Mouse (Mus musculus): ENCODE measurements around the gene Fkbp5.
A peak's percentile ranks its signal among the peaks of the same experiment; 100 is the strongest.
"Not testable (repeated sequence)": the region's sequence is repeated elsewhere in the genome, so short reads cannot be mapped to it uniquely, and the experiment has no call there.

Fkbp5 gene

DNA sequence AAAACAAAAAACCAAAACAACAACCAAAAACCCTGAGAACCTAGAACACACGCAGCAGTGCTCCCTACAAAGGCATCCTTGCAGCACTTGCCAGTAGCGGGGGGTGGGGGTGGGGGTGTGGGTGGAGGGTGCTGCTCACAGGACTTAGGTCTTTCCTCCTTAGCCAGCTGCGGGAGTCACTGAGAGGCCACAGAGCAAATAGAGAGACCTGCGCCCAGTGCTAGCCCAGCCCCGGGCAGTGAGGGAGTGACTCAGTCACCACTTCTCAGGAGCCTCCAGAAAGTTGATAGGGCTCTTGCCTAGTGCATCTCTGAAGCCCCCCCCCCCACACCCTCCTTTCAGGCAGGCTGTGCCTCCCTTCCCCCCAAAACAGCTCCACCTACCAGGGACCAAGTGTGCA lies 148.3 kb downstream of the Fkbp5 start:
- DNase-seq, result no peak

DNA sequence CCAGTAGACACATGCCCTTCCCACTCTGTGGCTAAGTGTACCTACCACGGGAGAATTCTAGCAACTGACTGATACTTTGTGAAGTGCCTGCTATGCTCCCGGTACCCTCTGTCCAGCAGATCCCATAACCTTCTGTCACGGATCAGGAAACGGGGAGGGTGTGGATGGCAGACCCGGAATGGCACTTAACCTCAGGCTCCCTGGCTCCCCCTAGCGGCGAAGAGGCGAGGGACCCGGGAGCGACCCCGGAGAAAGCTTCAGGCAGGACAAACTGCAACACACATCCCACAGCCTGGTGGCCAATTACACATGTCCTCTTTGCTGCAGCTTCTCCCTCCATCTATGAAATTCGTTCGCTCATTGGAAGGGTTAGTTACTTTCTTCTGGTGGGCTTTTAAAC lies 148.9 kb downstream of the Fkbp5 start:
- peak; percentile 41 to 64 for DNase-seq

DNA sequence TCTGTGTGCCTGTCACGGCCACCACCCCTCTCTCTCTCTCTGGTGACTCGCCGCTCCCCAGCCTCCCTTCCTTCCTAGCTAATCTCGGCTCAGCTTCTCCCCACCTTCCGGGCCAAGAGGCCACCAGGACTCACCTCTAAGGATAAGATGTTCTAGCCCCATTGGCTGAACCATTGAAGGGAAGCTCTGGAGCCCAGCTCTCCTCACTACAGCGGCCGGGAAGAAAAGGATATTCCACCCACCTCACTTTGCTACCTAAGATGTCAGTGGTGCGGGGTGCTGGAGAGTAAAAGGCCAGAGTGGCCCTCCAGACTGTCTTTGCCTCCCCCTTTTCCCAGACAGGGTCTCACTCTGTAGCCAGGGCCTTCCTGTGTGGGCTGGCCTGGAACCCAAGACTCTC lies 152.2 kb downstream of the Fkbp5 start, which contains the start of gene Tulp1:
Gene Tulp1, minus strand, starts transcription at position 101 of the 400 bp plus-strand sequence.
- DNase-seq, result no peak

DNA sequence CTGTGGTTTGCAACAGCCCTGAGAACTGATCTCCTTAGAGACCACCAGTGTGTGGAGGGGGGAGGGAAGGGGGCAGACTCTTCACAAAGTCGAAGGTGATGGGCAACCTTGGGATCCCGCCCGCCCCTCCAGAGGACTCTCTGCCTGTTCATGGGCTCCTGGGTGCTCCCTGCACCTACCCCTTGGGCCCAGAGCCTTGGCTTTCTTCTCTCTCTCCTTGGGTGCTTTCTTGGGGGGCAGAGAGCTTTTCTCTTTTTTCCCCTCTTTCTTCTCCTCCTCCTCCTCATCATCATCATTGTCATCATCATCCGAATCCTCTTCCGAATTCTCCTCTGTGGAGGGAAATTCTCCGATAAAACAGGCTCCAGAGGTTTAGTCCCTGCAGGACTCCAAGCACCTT lies 153.8 kb downstream of the Fkbp5 start:
- no peak for DNase-seq

DNA sequence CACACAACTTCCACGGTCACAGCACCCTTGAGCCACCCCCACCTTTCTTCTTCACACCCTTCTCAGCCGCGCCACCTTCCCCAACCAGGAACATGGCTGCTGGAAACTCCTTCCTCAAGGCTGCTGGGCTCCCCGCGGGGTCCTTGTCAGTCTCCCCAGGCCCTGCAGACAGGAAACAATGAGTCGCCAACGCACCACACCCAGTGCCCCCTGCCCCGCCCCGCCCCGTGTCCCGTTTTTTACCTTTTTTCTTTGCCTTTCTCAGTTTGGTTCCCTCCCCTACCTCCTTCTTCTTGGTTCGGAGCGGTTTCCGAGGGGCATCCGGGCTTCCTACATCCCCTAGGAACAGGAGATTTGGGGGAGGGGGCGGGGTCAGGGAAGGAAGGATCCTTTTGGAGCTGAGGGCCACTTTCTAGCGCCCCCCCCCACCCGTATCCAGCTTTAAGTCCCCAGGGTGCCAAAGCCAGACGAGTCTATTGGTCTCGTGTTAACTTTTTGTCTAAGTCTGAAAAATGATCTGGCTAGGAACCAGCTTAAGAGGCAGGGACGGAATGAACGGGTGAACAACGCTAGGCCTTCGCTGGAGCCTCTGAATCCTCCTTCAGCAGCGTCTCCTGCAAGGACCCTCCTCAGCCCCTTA lies 154.6 kb downstream of the Fkbp5 start:
- DNase-seq, result no peak

DNA sequence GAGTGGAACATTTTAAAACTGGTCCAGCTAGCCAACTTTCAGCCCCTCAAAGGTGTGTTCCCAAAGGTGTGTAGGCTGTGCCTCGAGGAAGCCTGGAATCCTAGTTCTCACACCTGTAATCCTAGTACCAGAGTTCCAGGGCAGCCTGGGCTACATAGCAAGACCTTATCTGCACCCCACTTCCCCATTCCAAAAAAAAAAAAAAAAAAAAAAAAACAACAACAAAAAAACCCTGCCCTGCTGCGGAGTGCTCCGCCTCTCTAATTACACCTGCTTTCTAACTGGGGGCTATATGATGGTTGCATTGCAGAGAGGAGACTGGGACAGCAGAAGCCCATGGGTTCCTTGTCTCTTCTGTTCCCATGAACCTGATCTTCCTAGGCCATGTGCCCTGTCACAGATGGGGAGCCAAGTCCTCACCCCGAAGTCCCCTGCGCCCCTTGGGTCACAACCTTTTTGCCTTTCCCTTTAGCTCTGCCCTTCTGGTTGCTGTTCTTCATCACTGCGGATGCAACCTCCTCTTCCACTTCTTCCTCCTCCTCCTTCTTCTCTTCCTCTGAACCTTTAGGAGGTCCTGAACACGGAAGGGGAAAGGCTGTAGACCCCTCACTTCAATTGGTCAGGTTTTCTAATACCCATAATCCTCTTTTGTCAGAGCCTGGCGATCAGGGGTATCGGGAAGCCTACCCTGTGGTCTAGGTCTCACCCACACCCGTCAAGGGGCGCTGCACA lies 155.2 kb downstream of the Fkbp5 start:
- no peak for DNase-seq

DNA sequence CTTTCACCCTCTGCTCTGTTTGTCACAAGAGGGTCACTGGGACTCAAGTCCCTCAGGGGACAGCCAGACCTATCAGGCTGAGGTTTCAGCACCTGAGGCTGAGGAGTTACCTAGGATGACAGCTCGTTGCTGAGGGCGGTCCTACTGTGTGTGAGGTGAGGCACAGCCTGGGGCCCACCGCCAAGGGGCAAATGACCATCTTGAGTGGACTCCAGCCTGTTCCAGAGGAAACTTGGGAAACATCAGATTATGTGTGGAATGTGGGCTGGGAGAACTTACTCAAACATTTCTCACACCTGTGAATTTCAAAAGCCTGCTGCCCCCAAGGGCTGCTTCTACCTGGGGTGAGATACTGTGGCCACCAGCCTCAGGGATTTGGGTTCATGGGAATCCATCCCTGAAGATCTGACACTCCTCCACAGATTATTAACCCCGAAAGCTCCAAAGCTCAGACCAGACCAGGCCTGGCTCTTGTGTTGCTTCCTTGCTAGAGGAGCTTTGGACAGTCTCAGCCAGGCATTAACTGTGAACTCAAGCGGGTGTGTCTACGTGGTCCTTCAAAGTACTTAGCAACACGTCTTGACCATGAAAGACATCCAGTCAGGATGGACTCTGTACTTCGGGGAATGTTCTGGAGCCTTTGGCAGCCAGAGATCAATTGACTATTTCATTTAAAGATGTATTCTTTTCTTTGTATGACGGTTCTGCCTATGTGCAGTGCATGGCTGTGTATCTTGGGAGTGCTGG lies 156.6 kb downstream of the Fkbp5 start:
- DNase-seq, result no peak

DNA sequence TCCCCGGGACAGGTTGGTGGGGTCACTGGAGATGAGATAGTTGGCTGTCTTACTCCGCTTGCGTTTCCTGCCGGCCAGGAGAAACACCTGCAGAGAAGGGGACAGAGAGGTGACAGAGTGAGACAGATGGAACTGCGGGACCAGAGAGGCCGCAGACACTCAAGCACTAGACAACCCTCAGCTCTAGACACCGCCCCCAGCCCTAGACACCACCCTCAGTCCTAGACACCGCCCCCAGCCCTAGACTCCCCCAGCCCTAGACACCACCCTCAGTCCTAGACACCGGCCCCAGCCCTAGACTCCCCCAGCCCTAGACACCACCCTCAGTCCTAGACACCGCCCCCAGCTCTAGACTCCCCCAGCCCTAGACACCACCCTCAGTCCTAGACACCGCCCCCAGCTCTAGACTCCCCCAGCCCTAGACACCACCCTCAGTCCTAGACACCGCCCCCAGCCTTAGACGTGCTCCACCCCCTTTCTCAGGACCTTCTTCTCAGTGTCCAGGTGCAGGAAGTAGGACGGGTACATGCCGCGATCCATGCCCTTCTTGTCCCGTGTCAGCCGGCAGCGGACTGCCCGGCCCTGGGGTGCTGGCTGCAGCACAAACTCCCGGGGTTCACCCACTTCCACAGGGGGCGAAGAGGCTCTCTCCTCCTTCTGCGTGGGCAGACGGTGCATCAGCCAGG lies 158.6 kb downstream of the Fkbp5 start:
- not testable (repeated sequence) for DNase-seq

DNA sequence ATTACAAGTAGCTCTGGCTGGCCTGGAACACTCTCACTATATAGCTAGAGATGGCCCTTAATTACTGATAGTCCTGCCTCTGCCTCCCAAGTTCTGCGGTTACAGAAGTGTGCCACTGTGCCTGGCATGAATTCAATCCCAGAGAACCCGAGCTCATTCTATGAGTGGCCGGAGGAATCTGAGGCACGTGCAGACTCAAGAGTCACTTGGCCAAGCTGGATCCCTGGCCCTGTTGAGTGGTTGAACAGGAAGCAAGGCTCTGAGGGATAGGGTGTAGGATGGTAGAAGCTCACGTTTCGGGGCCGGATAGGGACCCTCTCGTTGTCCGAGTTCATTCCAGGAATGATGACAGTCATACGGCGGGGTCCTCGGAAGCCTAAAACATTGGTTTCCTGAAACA lies 161.5 kb downstream of the Fkbp5 start:
- no peak for DNase-seq

DNA sequence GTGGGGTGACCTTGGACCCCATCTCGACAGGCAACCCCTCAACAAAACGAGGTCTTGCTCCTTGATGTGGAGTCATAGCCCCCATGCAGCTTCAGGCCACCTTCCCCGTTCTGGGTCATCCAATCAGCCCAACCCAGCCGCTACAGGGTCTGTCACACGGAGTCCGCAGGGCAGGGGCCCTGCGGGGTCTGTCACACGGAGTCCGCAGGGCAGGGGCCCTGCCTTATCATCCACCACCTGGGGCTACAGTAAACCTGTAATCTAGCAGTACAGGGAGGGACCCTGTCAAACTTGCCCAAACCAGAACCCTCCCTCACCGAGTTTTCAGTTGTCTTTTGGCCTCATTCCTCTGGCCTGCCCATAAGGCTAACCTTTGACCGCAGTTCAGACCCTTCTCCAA lies 165.3 kb downstream of the Fkbp5 start:
- DNase-seq, result no peak

DNA sequence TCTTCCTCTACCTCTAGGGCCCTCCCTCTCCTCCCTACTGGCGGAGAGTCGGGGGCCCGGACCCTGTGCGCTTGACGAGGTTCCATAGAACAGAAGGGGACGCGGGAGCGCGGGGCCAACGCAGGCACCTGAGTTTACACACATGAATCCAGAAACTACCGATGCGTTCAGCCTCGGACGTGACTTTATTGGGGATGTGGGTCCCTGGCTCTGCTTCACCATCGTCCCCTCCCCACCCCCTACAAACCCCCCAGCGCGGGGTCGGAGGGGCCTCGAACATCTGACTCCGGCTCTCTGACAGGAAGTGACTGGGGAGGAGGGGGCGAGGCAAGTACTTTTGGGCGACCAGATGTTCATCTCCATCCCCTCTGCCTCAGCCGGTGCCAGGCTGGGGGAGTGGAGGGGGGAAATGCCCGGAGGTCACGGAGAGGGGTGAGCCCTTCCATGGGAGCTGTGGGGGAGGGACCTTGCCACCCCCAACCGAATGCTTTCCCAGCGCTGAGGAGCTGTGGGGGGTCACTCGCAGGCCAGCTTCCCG lies 165.9 kb downstream of the Fkbp5 start:
- no peak for DNase-seq

DNA sequence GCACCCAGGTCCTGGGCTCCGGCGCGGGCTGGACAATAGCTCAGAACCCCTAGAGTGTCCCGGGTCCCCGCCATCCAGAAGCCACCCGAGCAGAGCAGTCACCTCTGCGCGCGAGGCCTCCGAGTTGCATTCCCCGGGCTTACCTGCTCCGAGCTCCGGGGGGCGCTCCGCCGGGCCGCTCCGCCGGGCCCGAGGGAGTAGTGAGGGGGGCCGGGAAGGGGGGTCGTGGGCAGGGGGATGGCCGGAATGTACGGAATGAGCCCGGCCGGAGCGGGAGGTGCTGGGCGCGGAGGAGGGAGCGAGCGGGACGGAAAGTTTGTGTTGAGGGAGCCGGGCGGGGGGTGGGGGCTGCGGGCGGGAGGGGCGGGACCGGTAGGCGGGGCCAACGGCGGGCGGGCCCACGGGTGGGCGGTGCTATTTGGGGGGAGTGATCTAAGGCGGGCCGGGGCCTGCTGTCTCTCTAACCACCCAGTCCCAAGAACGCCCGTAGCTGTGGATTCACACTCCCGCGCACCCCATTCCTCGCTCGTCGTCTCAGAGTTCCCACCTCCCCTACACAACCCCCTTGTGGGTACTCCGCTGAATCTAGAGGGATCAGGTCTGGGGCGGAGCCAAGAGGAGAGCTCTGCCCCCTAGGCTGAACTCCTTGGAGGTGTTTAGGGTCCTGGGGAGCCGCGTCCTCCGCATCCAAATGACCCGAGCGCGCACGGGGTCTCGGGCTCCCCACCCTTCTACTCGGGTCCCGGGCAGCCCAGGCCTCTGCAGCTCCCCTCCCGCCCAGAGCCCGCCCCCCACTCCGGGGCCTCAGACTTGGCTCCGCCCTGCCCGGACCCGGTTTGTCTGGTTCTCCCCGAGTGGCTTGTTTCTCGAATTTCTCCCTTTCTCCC lies 166.6 kb downstream of the Fkbp5 start, which contains the start of gene Tead3:
Gene Tead3, minus strand, starts transcription at position 352 of the 887 bp plus-strand sequence.
- no peak for DNase-seq

DNA sequence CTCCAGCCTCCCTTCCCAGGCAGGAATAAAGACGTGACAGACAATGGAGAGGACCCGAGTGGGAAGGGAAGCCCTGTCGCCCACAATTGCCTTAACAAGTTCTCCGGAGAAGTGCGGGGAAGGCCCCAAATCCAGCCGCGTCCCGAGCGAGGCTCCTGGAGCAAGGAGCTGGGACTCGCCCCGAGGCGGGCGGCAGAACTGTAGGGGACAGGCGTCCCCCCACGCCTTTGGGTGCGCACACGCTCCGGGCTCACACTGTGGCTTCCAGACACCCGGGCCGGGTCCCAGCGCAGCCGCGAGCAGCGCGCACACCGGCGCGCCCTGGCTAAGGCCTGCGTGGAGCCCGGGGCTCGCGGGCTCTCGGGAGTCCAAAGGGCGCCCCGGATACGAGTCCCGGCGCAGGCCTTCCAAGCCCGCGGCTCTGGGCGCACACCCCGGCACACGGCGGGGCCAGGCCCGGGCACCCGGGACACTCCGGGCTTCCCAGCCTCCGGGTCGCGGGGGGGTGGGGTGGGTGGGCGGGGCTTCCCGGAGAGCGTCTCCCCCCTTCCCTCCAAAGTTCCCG lies 167.3 kb downstream of the Fkbp5 start:
- no peak for DNase-seq

DNA sequence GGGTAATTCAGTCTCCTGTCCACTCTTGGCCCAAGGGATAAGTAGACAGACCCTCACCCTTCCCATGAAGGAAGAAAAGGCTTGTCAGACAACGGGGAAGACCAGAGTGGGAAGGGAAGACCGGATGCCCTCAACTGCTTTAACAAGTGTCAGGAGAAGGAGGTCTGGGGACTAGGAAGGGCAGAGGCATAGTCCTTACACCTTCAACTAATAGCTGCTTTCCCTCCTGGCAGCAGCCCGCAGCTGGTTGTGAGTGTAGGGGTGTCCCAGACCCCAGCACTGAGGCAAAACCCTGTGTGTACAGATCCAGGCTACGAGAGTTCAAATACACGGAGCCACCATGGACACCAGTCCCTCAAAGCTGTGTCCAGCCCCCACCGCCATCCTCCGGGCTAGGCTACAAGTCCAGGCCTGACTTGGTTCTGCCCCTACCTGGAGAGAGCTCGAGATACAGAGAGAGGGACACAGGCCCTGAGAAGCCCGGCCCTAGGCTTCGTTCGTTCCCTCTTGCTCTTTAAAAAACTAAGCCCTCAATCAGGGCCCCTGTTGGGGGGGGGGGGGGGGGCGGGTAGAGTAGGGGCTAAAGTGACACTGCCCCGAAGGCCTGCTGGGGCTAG lies 168.0 kb downstream of the Fkbp5 start:
- DNase-seq, result no peak
